Mouse (Mus musculus) ES-Bruce4 (cell line): ENCODE data around the gene Dnajc22.

Experiments
- CTCF ChIP-seq: IDR thresholded peaks from one replicate; pipeline ENCODE4 v1.8.1; 2011; ENCODE audit warnings: low read depth, low read length
- EP300 ChIP-seq: IDR thresholded peaks from 2 replicates; pipeline ENCODE4 v1.6.1; 2011; ENCODE audit warnings: low read depth, low read length; ENCODE audit not compliant: insufficient read depth
- POLR2A ChIP-seq: IDR thresholded peaks from one replicate; pipeline ENCODE4 v1.8.1; 2011; ENCODE audit warnings: low read length; ENCODE audit not compliant: insufficient read depth

DNA sequence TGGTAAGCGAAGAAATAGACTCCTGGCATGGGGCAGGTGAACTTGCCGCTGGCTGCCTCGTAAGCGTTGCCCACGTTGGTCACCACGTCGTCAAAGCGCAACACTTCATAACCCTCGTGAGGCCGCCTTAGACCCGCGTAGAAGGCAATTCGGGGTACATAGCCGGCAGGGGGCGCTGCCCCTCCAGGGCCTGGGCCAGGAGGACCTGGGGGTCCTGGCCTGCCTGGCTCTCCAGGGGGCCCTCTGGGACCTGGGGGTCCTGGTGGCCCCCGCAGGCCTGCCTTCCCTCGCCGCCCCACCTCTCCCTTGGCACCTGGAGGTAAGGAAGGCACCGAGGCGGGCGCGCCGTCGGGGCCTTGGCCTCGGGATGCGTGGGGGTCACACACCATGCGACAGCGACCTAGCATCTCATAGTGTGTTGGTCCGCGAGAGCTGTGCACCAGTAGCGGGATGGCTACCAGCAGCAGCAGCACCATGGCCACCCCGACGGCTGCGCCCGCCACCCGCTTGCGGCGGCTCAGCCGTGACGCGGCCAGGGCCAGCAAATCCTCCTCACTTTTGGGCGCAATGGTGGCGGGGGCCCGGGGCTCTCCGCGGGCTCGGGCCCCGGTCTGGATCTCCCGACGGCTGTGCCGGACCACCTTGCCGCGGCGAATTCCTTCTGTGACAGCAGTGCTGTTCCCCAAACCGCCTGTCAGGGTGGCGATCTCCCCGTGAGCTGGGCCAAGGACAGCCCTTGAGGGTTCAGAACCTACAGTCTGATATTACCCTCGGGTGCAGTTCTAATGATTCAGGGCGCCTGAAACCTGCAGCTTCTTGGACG is 5.5 kb upstream of the Dnajc22 start, which contains the start of gene C1ql4:
- TF ChIP-seq CTCF (peak; percentile 77), POLR2A (no peak), EP300 (no peak)
